Mouse (Mus musculus): ENCODE results near the gene Bod1l.
A peak's percentile ranks its signal among the peaks of the same experiment; 100 is the strongest.

The Bod1l gene

GRCm38 (mm10) chr5:41758671-41759639, 85.2 kb downstream of the Bod1l start:
- DNase-seq (ENCODE audit: low spot score in 2 of 2), result no peak

GRCm38 (mm10) chr5:41757338-41757737, 86.8 kb downstream of the Bod1l start:
- no peak for DNase-seq (ENCODE audit: low spot score in 2 of 2)

GRCm38 (mm10) chr5:41756396-41756795, 87.7 kb downstream of the Bod1l start:
- no peak for DNase-seq (ENCODE audit: low spot score in 2 of 2)

- no peak for DNase-seq (ENCODE audit: low spot score in 2 of 2)
These were observed 88.6 kb downstream of the Bod1l start for GRCm38 (mm10) chr5:41755373-41755960.

GRCm38 (mm10) chr5:41754836-41755235, 89.3 kb downstream of the Bod1l start:
- DNase-seq (ENCODE audit: low spot score in 2 of 2), result no peak

GRCm38 (mm10) chr5:41754226-41754775, 89.8 kb downstream of the Bod1l start:
- DNase-seq (ENCODE audit: low spot score in 2 of 2), result no peak

- no peak for DNase-seq (ENCODE audit: low spot score in 2 of 2)
These were observed 91.4 kb downstream of the Bod1l start for GRCm38 (mm10) chr5:41752721-41753120.

- DNase-seq (ENCODE audit: low spot score in 2 of 2), result no peak
These were observed 99.0 kb downstream of the Bod1l start for GRCm38 (mm10) chr5:41744898-41745780.

GRCm38 (mm10) chr5:41744234-41744633, 99.9 kb downstream of the Bod1l start:
- no peak for DNase-seq (ENCODE audit: low spot score in 2 of 2)

- DNase-seq (ENCODE audit: low spot score in 2 of 2), result peak; percentile 13 to 31
These were observed 105.3 kb downstream of the Bod1l start for GRCm38 (mm10) chr5:41738817-41739216.
